Mouse (Mus musculus) brain, embryonic 14.5 days (tissue): ENCODE data around the gene Gm21870. TPM values are rescaled to one million over a fixed set of nuclear protein-coding genes. Genes with fewer than 3 reads are reported as not detected.
"Not testable (repeated sequence)": the region's sequence is repeated elsewhere in the genome, so short reads cannot be mapped to it uniquely, and the experiment has no call there.

ENCODE experiments used
- DNase-seq: peaks from one replicate; pipeline ENCODE4 v3.0.0-alpha.2; 2011; ENCODE audit warnings: low read depth
- polyA plus RNA-seq: library from polyadenylated mRNA; depleted of rRNA; stranded (reverse); fragments of >200 nt; gene quantifications from 2 replicates; pipeline ENCODE4 v1.2.3, GENCODE M21; 2012; rRNA removed

Gene Gm21870
- not detected in 2 replicates for polyA plus RNA-seq

DNA sequence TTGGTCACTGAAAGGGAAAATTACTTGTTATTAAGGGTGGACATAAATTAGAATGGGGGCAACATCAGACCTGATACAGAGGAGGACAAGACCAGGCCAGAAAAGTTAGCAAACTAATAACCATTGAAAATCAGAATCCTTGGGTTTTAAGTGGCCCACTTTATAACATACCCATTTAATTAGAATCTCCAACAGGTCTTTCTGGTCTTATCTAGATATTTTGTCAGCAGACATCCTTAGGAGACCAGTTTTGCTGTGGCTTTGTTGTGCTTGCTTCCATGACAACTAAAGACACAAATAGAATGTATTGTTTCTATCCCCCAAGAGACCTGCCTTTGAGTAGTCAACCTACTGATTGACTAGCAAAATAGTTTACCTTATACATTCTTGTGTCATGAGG lies at the start of gene Gm21870:
Gm21870 (minus strand) TSS at position 101 of the 400 bp plus-strand sequence.
- DNase-seq = not testable (repeated sequence)

DNA sequence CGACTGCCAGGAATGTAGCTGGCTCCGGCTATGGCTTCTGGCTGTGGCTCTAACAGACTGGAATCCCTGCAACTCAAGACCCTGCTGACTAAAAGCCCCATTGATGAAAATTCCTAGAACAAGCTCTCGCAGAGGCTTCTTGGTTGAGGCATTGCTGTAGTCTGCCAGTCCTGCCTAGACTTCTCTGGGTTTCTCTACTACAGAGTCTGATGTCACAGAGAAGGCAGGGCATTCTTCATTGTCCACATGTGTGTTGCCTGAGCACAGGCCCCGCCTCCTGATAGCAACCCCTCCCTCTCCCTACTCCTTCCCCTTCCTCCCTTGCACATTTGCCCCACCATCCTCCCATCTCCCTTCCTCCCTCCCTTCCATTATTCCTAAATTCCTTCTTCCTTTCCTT lies 30.2 kb downstream of the Gm21870 start, which contains the start of gene Btbd35f6:
Btbd35f6 (minus strand) TSS at position 101 of the 400 bp plus-strand sequence.
- not testable (repeated sequence) for DNase-seq

Other genes starting within 250 kb of the Gm21870 start
- gene Btbd35f6, start 30.3 kb downstream of the Gm21870 start, polyA plus RNA-seq = not detected in 2 replicates
- not detected in 2 replicates for gene Btbd35f9, start 174.7 kb upstream of the Gm21870 start, polyA plus RNA-seq